In the genomic region with DNA sequence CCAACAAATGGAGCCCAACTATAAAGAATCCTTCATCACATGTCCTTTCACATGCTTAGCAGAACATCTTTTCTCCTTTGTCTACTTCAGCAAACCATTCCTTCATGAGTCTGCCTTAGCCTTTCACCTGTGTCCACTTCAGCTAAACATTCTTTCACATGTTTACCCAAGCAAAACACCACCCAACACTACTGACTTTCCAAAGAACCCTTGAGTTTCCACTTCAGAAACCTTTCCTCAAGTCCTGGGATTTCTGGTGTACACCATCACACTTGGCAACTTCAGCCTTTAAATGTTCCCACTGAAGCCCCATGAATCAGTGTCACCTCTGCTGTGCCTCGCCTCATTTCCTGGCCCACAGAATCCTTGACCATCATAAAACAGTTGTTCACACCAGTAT, we compare ENCODE assay signal across 36 mouse cellular contexts.
"Had no signal": no experiment of that assay in that cellular context is flagged by ENCODE, and none has a peak within 500 bp of the region (broad histone marks: within the 10 kb centered on the region; RNA-seq: fewer than 3 reads in every experiment).

No protein-coding gene starts in this region.

- H3K27ac ChIP-seq: heart, adult 2 months; heart, embryonic 10.5 days; heart, embryonic 13.5 days; heart, embryonic 15.5 days; hindbrain, embryonic 10.5 days; hindbrain, embryonic 12.5 days; hindbrain, embryonic 13.5 days; hindbrain, embryonic 14.5 days; hindbrain, embryonic 15.5 days; hindbrain, postnatal 0 days; intestine, embryonic 15.5 days; kidney, embryonic 15.5 days; kidney, postnatal 0 days; layer of hippocampus, adult 2 months had no signal

- H3K4me1 ChIP-seq: heart, embryonic 10.5 days; heart, embryonic 12.5 days; heart, embryonic 13.5 days; heart, embryonic 15.5 days; hindbrain, embryonic 10.5 days; hindbrain, embryonic 12.5 days; hindbrain, embryonic 13.5 days; hindbrain, embryonic 15.5 days; intestine, embryonic 15.5 days; kidney, embryonic 15.5 days had no signal

- H3K4me2 ChIP-seq: heart, embryonic 11.5 days; heart, embryonic 12.5 days; heart, embryonic 13.5 days; heart, embryonic 15.5 days; hindbrain, embryonic 12.5 days; hindbrain, embryonic 13.5 days; hindbrain, embryonic 14.5 days; hindbrain, embryonic 15.5 days; intestine, embryonic 15.5 days; kidney, embryonic 15.5 days had no signal

- ATAC-seq: hindbrain, embryonic 16.5 days; hindbrain, postnatal 0 days; inflammation-experienced regulatory T-cells, adult 6 months; intestine, embryonic 15.5 days; intestine, embryonic 16.5 days; intestine, postnatal 0 days had no signal

- H3K9me3 ChIP-seq: heart, embryonic 10.5 days; heart, embryonic 12.5 days; heart, embryonic 13.5 days; heart, embryonic 15.5 days; hindbrain, embryonic 10.5 days; hindbrain, embryonic 12.5 days; hindbrain, embryonic 13.5 days; hindbrain, embryonic 15.5 days; intestine, embryonic 15.5 days; kidney, embryonic 15.5 days had no signal

- H3K36me3 ChIP-seq: heart, embryonic 10.5 days; heart, embryonic 12.5 days; heart, embryonic 13.5 days; heart, embryonic 15.5 days; hindbrain, embryonic 10.5 days; hindbrain, embryonic 12.5 days; hindbrain, embryonic 13.5 days; hindbrain, embryonic 15.5 days; intestine, embryonic 15.5 days; kidney, embryonic 15.5 days had no signal

- H3K4me3 ChIP-seq: heart, adult 2 months; heart, embryonic 10.5 days; heart, embryonic 12.5 days; heart, embryonic 13.5 days; heart, embryonic 15.5 days; hindbrain, embryonic 10.5 days; hindbrain, embryonic 12.5 days; hindbrain, embryonic 13.5 days; hindbrain, embryonic 15.5 days; intestine, embryonic 15.5 days; kidney, embryonic 15.5 days; layer of hippocampus, adult 2 months had no signal

- DNase-seq: heart, adult 18-20 months; heart, adult 2 months; heart, postnatal 10 days; heart, postnatal 14 days; heart, postnatal 36 days; heart, postnatal 4 days; kidney, adult 11 months; kidney, adult 18-20 months; kidney, adult 2 months; kidney, adult 8-10 months; kidney, adult 9 months; kidney, postnatal 10 days; kidney, postnatal 14 days; kidney, postnatal 25 days; kidney, postnatal 36 days; kidney, postnatal 4 days; layer of hippocampus, adult 9-11 months had no signal

- H3K9ac ChIP-seq: heart, embryonic 12.5 days; heart, embryonic 13.5 days; heart, embryonic 15.5 days; hindbrain, embryonic 12.5 days; hindbrain, embryonic 13.5 days; hindbrain, embryonic 14.5 days; hindbrain, embryonic 15.5 days; intestine, embryonic 15.5 days; kidney, embryonic 15.5 days had no signal

- H3K27me3 ChIP-seq: heart, embryonic 12.5 days; heart, embryonic 13.5 days; heart, embryonic 15.5 days; hindbrain, embryonic 12.5 days; hindbrain, embryonic 13.5 days; hindbrain, embryonic 15.5 days; intestine, embryonic 15.5 days had no signal
